Mouse (Mus musculus): ENCODE measurements around the gene Enpp4.

DNA sequence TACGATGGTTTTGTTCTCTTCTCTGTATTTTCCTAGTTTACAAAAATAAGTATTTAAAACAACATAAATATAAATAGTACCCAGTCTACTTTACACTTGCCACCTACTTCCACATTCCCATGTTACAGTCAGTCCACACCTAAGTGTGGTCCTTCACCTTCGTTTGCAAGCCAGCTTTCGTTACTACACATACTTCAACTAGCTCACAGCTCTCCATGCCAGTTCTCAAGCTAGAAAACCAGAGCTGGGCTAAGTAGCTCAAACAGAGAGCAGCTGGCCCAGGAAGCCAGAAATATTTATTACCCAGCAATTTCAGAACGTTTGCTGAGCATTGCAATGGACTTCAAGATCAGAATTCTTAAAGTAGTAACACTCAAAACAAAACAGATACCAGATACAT, 5.1 kb downstream of the Enpp4 start:
- TF ChIP-seq CTCF (IDR thresholded peaks at IDR 0.05; ENCODE audit: borderline replicate concordance, control insufficient read depth, extremely low read depth, insufficient read depth, low read length, poor library complexity) (no peak), POLR2A (IDR thresholded peaks at IDR 0.05; ENCODE audit: control insufficient read depth, extremely low read depth, insufficient read depth, low read length, poor library complexity) (no peak)
